Mouse (Mus musculus): ENCODE results near the gene Stac2.

- TF ChIP-seq CTCF (IDR thresholded peaks at IDR 0.05; ENCODE audit: control insufficient read depth, insufficient read depth, insufficient read length) (no peak), MYOG (IDR thresholded peaks at IDR 0.05; ENCODE audit: control insufficient read depth, extremely low read depth, insufficient read length) (no peak), MAX (IDR thresholded peaks at IDR 0.05) (no peak), CEBPB (IDR thresholded peaks at IDR 0.05; ENCODE audit: low read depth) (no peak), FOSL1 (IDR thresholded peaks at IDR 0.05; ENCODE audit: insufficient read depth, low read length, poor library complexity, severe bottlenecking) (peak; percentile 59)
These were observed 4.2 kb upstream of the Stac2 start for GRCm38 (mm10) chr11:98057466-98057865.
